In the genomic region with DNA sequence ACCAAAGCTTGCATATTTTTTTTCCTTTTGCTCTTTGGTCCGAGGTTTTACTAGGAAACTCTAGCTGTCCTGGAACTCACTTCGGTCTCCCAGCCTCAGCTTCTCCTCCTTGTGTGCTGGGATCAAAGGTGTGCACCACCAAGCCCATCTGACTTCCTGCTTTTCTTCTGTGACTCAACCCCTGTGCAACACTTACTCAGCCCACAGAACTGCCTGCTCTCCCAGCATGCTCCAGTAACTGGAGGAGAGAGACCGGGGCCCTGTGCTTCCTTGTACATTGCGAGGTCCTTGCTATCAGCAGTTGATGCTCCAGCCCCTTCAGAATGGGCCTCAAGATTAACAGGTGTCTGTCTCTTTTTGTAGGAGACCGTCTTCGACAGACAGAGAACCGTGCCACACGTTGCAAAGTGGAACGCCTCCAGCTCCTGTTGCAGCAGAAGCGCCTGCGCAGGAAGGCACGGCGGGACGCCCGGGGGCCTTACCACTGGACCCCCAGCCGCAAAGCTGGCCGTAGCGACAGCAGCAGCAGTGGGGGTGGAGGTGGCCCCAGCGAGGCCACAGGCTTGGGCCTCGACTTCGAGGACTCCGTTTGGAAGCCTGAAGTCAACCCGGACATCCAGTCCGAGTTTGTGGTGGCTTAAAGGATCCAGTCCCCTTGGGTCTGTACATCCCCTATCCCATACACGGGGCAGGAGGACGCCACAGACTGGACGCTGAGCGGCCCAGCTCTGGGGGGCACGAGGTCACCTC, we compare ENCODE assay signal across 9 mouse cellular contexts. TPM values are rescaled to one million over a fixed set of nuclear protein-coding genes. Genes with fewer than 3 reads are reported as not detected.
DNase-seq lines count a peak whose midpoint lies in the region; ATAC-seq and TF ChIP-seq lines count a peak whose summit lies in the region.
"Had no signal": no experiment of that assay in that cellular context is flagged by ENCODE, and none has a peak within 500 bp of the region (broad histone marks: within the 10 kb centered on the region; RNA-seq: fewer than 3 reads in every experiment).

No protein-coding gene starts in this region.

- no peak overlapping the region for H3K4me3 ChIP-seq in kidney, embryonic 14.5 days (ENCODE audit: low read length)
- H3K4me3 ChIP-seq in heart, postnatal 0 days (ENCODE audit: low read depth, low read length): no peak overlapping the region
- no peak overlapping the region for H3K4me3 ChIP-seq in midbrain, embryonic 13.5 days (replicated peaks)
- H3K4me3 ChIP-seq: erythroblast, embryonic 14.5 days had no signal

- H3K27me3 ChIP-seq in kidney, embryonic 14.5 days (ENCODE audit: control insufficient read depth, insufficient read depth, low read length): no peaks in the 10 kb centered on the region
- H3K27me3 ChIP-seq in heart, postnatal 0 days (ENCODE audit: control insufficient read depth, insufficient read depth, low read length): no peaks in the 10 kb centered on the region
- H3K27me3 ChIP-seq in midbrain, embryonic 13.5 days: no peaks in the 10 kb centered on the region

- peak overlapping the region; percentile 37; the same call in 1 of the 2 replicates for H3K27ac ChIP-seq in kidney, embryonic 14.5 days (ENCODE audit: low read depth, low read length)
- peak overlapping the region; percentile 95 for H3K27ac ChIP-seq in heart, postnatal 0 days (ENCODE audit: low read depth)
- H3K27ac ChIP-seq in midbrain, embryonic 13.5 days: peak overlapping the region; percentile 90

- 81% methylated on average over 29 of the region's 29 CpGs for WGBS in kidney, embryonic 14.5 days
- WGBS in heart, postnatal 0 days: 65% methylated on average over 29 of the region's 29 CpGs
- 84% methylated on average over 29 of the region's 29 CpGs for WGBS in midbrain, embryonic 13.5 days

- no peak for TF ChIP-seq EP300 in heart, postnatal 0 days (IDR thresholded peaks at IDR 0.05; ENCODE audit: low read depth)

- TF ChIP-seq CTCF in heart, postnatal 0 days (IDR thresholded peaks at IDR 0.05; ENCODE audit: low read depth): no peak

- no peaks in the 10 kb centered on the region for H3K9me3 ChIP-seq in kidney, embryonic 14.5 days (ENCODE audit: control insufficient read depth, low read length)
- no peaks in the 10 kb centered on the region for H3K9me3 ChIP-seq in heart, postnatal 0 days (replicated peaks; ENCODE audit: control insufficient read depth, low read length)
- H3K9me3 ChIP-seq in midbrain, embryonic 13.5 days: no peaks in the 10 kb centered on the region

- H3K4me1 ChIP-seq in kidney, embryonic 14.5 days (ENCODE audit: control insufficient read depth, insufficient read depth, low read length): peaks cover 82% of the 10 kb centered on the region
- H3K4me1 ChIP-seq in heart, postnatal 0 days (ENCODE audit: control insufficient read depth, insufficient read depth): peaks cover 57% of the 10 kb centered on the region
- peaks cover 94% of the 10 kb centered on the region for H3K4me1 ChIP-seq in midbrain, embryonic 13.5 days (replicated peaks)

- no peak for ATAC-seq in kidney, embryonic 14.5 days (ENCODE audit: low FRiP score, low TSS enrichment)
- no peak for ATAC-seq in heart, postnatal 0 days (ENCODE audit: insufficient read depth, low read depth)
- no peak for ATAC-seq in midbrain, embryonic 13.5 days

- H3K4me2 ChIP-seq in kidney, embryonic 14.5 days (replicated peaks; ENCODE audit: low read depth, low read length): no peak overlapping the region
- no peak overlapping the region for H3K4me2 ChIP-seq in heart, postnatal 0 days (ENCODE audit: low read depth, low read length)
- no peak overlapping the region for H3K4me2 ChIP-seq in midbrain, embryonic 13.5 days (replicated peaks)

- peaks cover 65% of the 10 kb centered on the region for H3K36me3 ChIP-seq in kidney, embryonic 14.5 days (ENCODE audit: control insufficient read depth, insufficient read depth, low read length)
- peaks cover 63% of the 10 kb centered on the region for H3K36me3 ChIP-seq in heart, postnatal 0 days (replicated peaks; ENCODE audit: control insufficient read depth, insufficient read depth, low read length)
- H3K36me3 ChIP-seq in midbrain, embryonic 13.5 days: peaks cover 66% of the 10 kb centered on the region

- DNase-seq in kidney, postnatal 25 days: no peak
- DNase-seq in NIH3T3 (ENCODE audit: low read depth): peak; percentile 45
- DNase-seq in heart, postnatal 0 days (ENCODE audit: low spot score): no peak
- DNase-seq in cerebellum, postnatal 4 days (ENCODE audit: low spot score in 2 of 2): no peak
- DNase-seq in Muller cell, postnatal 12 days (ENCODE audit: inconsistent ontology term): no peak
- no peak for DNase-seq in testis, postnatal 14 days (ENCODE audit: low spot score)

- H3K9ac ChIP-seq in kidney, embryonic 14.5 days (ENCODE audit: low read depth, low read length): peak overlapping the region; percentile 23; the same call in 1 of the 2 replicates
- H3K9ac ChIP-seq in heart, postnatal 0 days (replicated peaks; ENCODE audit: low read depth, low read length): no peak overlapping the region
- peak overlapping the region; percentile 16; the same call in 1 of the 2 replicates for H3K9ac ChIP-seq in midbrain, embryonic 13.5 days (replicated peaks)

RNA-seq across cellular contexts. Expression of gene Midn, which starts 8.1 kb away (rescaled TPM):
- 42.3 and 46.2 TPM in 2 replicates for polyA plus RNA-seq in kidney, embryonic 14.5 days (2014; fragmentation: Nextera tagmentation; extraction: Ambion mirVana)
- total RNA-seq in heart, postnatal 0 days (2014; rRNA removed; ENCODE audit: low replicate concordance): 100 and 122 TPM in 2 replicates
- polyA plus RNA-seq in heart, postnatal 0 days (2015; fragmentation: Nextera tagmentation; extraction: Ambion mirVana): 12.4 and 15.8 TPM in 2 replicates
- polyA plus RNA-seq in midbrain, embryonic 13.5 days (2015; fragmentation: Nextera tagmentation; extraction: Ambion mirVana): 35.9 and 40.6 TPM in 2 replicates

RNA-seq across cellular contexts. Expression of gene Cirbp, which starts 9.6 kb away (rescaled TPM):
- 80.0 and 104 TPM in 2 replicates for polyA plus RNA-seq in kidney, embryonic 14.5 days (2014; fragmentation: Nextera tagmentation; extraction: Ambion mirVana)
- total RNA-seq in heart, postnatal 0 days (2014; rRNA removed; ENCODE audit: low replicate concordance): 121 and 163 TPM in 2 replicates
- polyA plus RNA-seq in heart, postnatal 0 days (2015; fragmentation: Nextera tagmentation; extraction: Ambion mirVana): 208 and 330 TPM in 2 replicates
- polyA plus RNA-seq in midbrain, embryonic 13.5 days (2015; fragmentation: Nextera tagmentation; extraction: Ambion mirVana): 354 and 412 TPM in 2 replicates

RNA-seq across cellular contexts. Expression of gene Cbarp, which starts 15.5 kb away (rescaled TPM):
- 8.1 and 8.4 TPM in 2 replicates for polyA plus RNA-seq in kidney, embryonic 14.5 days (2014; fragmentation: Nextera tagmentation; extraction: Ambion mirVana)
- 2.8 and 5.9 TPM in 2 replicates for total RNA-seq in heart, postnatal 0 days (2014; rRNA removed; ENCODE audit: low replicate concordance)
- polyA plus RNA-seq in heart, postnatal 0 days (2015; fragmentation: Nextera tagmentation; extraction: Ambion mirVana): 1.0 and 1.1 TPM in 2 replicates
- polyA plus RNA-seq in midbrain, embryonic 13.5 days (2015; fragmentation: Nextera tagmentation; extraction: Ambion mirVana): 40.6 and 45.3 TPM in 2 replicates

RNA-seq across cellular contexts. Expression of gene 1600002K03Rik, which starts 16.6 kb away (rescaled TPM):
- 10.3 and 12.1 TPM in 2 replicates for polyA plus RNA-seq in kidney, embryonic 14.5 days (2014; fragmentation: Nextera tagmentation; extraction: Ambion mirVana)
- total RNA-seq in heart, postnatal 0 days (2014; rRNA removed; ENCODE audit: low replicate concordance): 0.66 and 8.9 TPM in 2 replicates
- 4.6 and 5.7 TPM in 2 replicates for polyA plus RNA-seq in heart, postnatal 0 days (2015; fragmentation: Nextera tagmentation; extraction: Ambion mirVana)
- polyA plus RNA-seq in midbrain, embryonic 13.5 days (2015; fragmentation: Nextera tagmentation; extraction: Ambion mirVana): 11.9 and 14.5 TPM in 2 replicates

RNA-seq across cellular contexts. Expression of gene Atp5d, which starts 17.7 kb away (rescaled TPM):
- polyA plus RNA-seq in kidney, embryonic 14.5 days (2014; fragmentation: Nextera tagmentation; extraction: Ambion mirVana): 519 and 582 TPM in 2 replicates
- 970 and 972 TPM in 2 replicates for total RNA-seq in heart, postnatal 0 days (2014; rRNA removed; ENCODE audit: low replicate concordance)
- 1,858 and 1,876 TPM in 2 replicates for polyA plus RNA-seq in heart, postnatal 0 days (2015; fragmentation: Nextera tagmentation; extraction: Ambion mirVana)
- polyA plus RNA-seq in midbrain, embryonic 13.5 days (2015; fragmentation: Nextera tagmentation; extraction: Ambion mirVana): 391 and 394 TPM in 2 replicates

Comparison
In these comparisons a context has a peak if more than half of its experiments do, and no peak if none do; other contexts are left out.
1. H3K27ac ChIP-seq: peak in every context shown above with its lines; median percentile 95 in heart, postnatal 0 days; 90 in midbrain, embryonic 13.5 days; 37 in kidney, embryonic 14.5 days.